Mouse (Mus musculus) cerebellum, adult 8-10 months (tissue): ENCODE measurements at regions not wholly inside any gene's neighbourhood (a gene's known extent, or its start where the extent isn't known, plus 50 kb on each side); places are given as distances from the start of the nearest gene placed in this dataset.

ENCODE experiments used
- DNase-seq: peaks from one replicate; pipeline ENCODE4 v3.0.0; 2022

DNA sequence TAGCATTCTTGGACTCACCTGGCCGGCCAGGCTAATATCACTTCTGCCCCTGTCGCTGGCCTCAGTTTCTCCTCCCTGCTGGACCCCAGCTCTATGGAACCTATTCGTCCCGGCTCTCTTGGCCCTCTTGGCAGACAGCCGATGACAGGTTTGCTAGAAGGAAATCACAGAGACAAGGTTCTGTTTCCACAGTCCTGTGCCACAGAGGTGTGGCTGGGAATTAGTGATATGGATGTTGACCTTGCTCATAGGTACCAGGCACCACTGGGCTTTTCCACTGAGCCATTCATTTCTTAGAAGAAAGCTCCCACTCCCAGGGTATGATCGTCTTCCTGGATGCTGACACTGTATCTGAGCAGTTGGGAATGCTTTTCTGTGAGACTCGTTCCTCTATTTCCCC lies 305.5 kb downstream of the Irs2 start:
- no peak for DNase-seq

- DNase-seq, result no peak
Measured at GRCm38 (mm10) chr8:10702248-10702647, 306.0 kb downstream of the Irs2 start.

GRCm38 (mm10) chr8:10701648-10702061 lies 306.6 kb downstream of the Irs2 start:
- DNase-seq, result no peak

DNA sequence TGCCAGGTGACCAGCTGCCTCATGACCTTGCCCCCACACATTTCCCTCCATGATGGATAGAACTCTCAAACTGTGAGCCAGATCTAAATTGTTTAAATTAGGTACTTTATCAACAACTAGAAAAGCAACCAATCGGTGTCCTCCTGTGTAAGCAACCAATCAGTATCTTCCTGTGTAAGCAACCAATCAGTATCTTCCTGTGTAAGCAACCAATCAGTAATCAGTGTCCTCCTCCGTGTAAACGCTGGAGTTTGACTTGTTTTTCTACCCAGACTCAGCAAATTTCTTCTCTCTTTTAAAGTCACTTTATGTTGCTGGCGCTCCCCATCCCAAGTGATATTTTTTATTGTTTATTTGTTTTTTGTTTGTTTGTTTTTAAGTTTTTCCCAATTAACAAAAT lies 307.0 kb downstream of the Irs2 start:
- no peak for DNase-seq

DNA sequence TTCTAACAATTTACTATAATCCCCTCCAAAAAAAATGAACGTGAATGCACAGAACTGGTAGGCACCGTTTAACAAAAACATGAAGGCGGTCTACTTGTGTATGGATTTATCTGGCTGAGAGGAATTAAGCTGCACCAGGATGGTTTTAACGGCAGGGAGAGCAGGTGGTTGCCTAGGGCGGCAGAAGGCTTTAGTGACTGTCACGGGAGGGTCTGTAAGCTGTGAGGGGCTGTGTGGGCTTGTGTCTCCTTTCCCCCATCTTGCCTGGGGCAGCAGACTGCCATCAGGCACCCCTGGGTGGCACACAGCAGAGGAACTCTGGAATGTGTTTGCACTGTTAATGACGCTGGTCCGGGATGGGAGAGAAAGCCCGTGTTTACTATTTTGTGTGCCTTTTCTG lies 308.6 kb downstream of the Irs2 start:
- DNase-seq, result no peak

- no peak for DNase-seq
Measured at GRCm38 (mm10) chr8:10695181-10695580, 313.1 kb downstream of the Irs2 start.

DNA sequence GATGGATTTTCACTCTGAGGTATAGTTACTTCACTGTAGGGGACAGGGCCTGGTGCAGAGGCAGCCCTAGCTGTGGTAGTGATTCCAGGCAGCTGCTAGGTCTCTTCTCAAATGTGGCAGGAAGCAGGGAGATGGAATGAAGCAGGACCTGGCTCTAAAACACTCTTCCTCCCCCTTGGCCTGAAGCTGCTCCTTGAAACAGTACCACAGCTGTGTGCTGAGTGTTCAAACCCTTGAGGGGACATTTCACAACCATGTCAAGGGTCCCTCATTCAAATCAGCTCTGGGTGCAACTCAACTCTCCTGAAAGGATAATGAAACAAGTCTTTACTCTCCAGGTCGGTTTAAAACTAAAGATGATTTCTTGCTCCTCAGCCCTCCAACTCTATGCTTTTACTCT lies 317.6 kb downstream of the Irs2 start:
- DNase-seq, result no peak

- no peak for DNase-seq
Measured at GRCm38 (mm10) chr8:10689881-10690280, 318.4 kb downstream of the Irs2 start.

DNA sequence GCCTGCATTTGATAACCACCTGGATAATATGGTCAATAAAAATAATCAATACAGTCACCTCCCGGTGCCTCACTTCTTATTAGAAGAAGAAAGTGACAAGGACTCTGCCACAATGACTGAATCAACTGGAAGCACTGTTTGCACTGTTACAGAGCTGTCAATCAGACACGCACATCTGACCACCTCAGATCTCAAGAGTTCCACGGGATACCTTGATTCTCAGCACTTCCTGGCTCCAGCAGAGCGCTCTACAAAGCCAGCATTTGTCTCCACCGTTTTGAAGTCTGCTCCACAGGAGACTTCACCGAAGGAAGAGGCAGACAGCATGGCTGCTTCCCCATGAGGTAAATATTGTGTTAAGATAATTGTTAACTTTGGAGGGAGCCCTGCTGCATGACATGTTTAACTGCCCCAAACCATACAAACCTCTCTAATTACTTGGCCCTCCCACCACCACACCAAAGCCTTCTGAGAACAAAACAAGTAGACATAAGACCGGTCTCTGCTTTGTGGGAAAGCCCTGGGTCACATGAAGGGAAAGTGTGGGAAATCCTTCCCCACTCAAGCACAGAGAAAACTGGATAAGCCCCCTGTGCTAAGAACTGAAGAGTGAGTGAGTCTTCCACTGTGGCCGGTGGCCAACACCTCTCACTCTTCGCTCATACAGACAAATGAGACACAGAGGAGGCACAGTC lies 320.2 kb downstream of the Irs2 start:
- DNase-seq, result no peak
